Mouse (Mus musculus) heart, adult 2 months (tissue): Measurements from ENCODE around the gene Noto.

ENCODE experiments used
- CTCF ChIP-seq: fragments of 200-600 bp; IDR thresholded peaks from 2 replicates; pipeline ENCODE4 v1.8.1; 2022; ENCODE audit warnings: antibody characterized with exemption, mild to moderate bottlenecking, moderate library complexity
- POLR2A ChIP-seq: fragments of 200-500 bp; IDR thresholded peaks from 2 replicates; pipeline ENCODE4 v1.6.1; 2011; ENCODE audit warnings: mild to moderate bottlenecking, low read depth, low read length, control low read depth; ENCODE audit not compliant: insufficient read depth

DNA sequence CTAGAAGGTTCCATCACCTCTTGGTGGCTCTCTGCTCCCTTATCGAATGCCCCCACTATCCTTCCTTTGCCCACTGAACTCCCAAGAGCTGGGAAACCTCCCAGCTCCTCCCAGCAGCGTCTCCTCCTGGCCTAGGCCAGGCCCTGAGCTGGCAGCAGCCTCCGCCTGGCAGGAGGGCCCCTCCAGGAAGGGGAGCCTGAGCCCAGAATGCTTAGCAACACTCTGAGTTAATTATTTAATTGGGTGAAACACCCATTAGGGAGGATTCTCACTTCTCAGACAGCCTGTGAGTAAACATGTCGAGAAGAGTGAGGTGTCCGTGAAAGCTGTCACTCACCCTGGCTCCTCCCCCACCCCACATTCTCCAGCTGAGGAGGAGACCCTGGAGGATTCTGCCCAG lies 24.0 kb upstream of the Noto start:
- TF ChIP-seq CTCF = no peak
- TF ChIP-seq POLR2A = no peak
